Mouse (Mus musculus) layer of hippocampus, adult 2 months (tissue): ENCODE data around the gene Cpeb4. TPM values are rescaled to one million over a fixed set of nuclear protein-coding genes. Genes with fewer than 3 reads are reported as not detected.
A peak's percentile ranks its signal among the peaks of the same experiment; 100 is the strongest.

ENCODE experiments used
- DNase-seq, 2 experiments: peaks; one replicate each; pipeline ENCODE4 v3.0.0; 2022; ENCODE audit warnings: low spot score in 2 of 2
- H3K27ac ChIP-seq: fragments of 200-600 bp; 2 replicates; pipeline ENCODE4 v1.8.1; 2022
- H3K4me3 ChIP-seq: fragments of 200-600 bp; 2 replicates; pipeline ENCODE4 v1.8.1; 2022; ENCODE audit warnings: mild to moderate bottlenecking
- CTCF ChIP-seq: fragments of 200-600 bp; conservative IDR thresholded peaks from 2 replicates; pipeline ENCODE4 v1.8.1; 2022; ENCODE audit warnings: antibody characterized with exemption, mild to moderate bottlenecking, moderate library complexity
- total RNA-seq, 2 experiments: library from RNA; stranded (reverse); gene quantifications; 2 replicates each; pipeline ENCODE4 v1.2.3; 2021

Cpeb4 gene
- total RNA-seq, 2 experiments from 2014 or later, result 153 to 156 TPM

DNA sequence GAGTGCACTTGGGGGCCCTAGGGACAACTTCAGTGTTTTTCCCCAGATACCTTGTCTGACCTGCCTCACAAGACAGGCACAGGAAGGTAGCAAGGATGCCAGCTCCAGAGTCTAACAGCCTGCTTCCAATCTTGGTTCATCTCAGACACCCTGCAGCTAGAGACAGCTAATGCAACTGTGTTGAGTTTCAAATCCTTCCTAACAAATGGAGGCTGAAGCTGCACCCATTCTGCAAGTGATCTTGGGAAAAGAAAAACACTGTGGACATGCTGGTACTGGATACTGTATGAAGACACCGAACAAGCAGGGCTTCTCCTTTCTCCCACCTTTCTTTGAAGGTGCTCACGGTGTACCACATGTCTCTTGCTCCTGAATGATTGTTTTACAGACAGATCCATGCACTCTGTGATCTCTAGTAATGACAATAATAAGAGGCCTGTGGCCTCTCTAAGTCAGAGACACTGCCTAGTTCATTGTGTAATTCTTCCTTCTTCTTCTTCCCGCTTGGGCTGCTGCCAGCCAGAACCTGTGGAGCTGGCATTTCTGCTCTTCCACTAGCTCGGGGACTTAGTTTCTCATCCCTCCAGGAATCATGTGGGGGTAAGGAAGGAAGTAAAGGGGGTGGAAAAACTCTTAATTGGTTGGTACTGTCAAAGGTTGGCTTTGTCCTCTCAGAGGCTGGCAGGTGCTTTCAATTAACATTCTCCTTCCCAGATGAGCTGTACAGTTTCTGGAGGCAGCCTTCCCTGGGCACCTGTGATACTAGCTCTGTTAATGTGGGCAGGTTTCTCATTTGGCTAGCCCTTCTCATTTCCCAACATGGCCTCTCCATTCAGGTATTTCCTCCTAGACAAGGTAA, 20.1 kb upstream of the Cpeb4 start:
- DNase-seq, result no peak
- TF ChIP-seq CTCF, result no peak
- Histone ChIP-seq H3K27ac (no peak overlapping the region), H3K4me3 (no peak overlapping the region)

DNA sequence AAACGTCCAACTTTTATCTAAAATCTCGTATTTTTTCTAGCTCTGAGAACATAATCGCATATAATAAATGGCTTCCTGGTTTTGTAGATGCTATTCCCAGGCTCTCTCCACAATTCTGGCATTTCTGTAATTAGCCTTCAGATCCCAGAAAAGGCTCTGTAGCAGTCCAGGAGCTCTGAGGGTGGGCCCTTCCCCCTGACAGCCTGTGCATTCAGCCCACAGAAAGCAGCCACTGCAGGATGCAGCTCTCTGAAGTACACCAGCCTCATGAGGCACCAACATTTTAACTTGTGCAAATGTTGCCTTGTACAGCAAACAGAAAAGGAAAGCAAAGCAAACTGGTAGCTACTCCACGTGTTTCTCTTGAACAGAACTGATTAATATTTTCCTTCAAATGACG, 17.1 kb upstream of the Cpeb4 start:
- Histone ChIP-seq H3K27ac (peak overlapping the region; percentile 84), H3K4me3 (no peak overlapping the region)
- no peak for TF ChIP-seq CTCF
- peak; percentile 36 to 66 for DNase-seq

DNA sequence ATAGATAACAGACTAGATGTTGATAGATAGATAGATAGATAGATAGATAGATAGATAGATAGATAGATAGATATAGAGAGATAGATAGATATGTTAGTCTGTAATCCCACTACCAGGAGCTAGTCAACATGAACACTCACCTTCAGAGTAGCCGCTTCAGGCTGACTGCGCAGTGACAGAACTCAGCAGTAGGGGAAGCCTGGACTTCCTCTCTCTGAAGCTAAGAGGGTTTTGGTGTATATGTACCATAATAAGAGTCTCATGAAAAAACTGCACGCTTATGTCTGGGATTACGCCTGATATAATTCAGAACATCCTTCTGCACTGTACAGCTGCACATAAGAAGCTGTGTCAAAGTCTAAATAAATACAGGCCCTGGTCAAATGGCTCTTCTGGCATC, 14.5 kb upstream of the Cpeb4 start:
- DNase-seq, result no peak
- no peak for TF ChIP-seq CTCF

DNA sequence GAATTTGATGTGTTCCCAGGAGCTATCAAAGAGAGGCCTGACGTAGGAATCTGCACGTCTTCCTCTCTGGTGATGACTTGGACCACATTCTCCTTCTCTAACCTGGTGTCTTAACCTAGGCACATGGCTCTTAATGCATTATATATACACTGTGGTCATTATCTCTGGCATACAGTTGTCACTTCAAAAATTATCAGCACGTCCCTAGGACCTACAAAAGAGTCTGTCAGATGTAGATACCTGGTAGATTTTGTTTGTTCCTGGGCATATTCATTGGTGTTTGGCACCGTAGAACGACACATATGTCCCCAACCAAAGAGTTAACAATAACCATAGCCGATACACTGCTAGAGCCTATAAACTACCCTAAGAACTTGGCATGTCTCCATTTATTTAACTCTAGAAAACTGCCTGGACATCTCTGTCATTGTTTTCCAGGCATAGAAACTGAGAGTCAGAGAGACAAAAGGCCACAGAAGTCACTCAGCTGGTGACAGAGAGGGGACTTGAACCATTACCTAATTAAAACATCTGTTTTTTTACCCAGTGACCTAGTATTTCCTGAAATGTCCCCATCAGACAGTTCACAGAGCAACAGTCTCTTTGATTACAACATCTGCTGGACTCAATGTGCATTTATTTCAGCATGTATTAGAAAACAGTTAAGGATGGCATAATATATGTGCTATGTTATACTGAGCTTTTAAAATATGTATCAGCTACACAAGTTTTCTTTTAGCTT, 10.7 kb upstream of the Cpeb4 start:
- H3K27ac ChIP-seq, result no peak overlapping the region
- no peak for TF ChIP-seq CTCF
- DNase-seq, result no peak
- no peak overlapping the region for H3K4me3 ChIP-seq

More for the DNA sequence above, 14.5 kb upstream of the Cpeb4 start:
- Histone ChIP-seq H3K4me3 (no peak overlapping the region), H3K27ac (no peak overlapping the region)

DNA sequence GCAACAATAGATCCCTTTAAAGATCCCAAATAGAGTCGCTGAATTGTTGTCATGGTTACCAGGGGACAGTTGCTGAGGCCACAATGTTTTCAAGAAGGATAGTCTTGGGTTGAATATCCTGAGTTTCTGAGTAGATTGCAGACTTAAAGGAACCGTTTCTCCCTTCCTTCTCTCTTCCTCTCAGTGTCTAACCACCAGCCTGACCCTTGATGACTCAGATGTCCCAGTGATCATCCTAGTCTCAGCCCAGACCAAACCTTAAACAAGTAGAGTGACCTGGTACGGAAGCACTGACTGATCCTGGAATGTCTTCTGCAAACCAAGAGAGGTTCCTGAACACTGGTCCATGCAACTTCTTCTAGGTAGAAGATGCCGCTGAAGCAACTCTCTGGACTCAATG, 4.0 kb upstream of the Cpeb4 start:
- no peak for TF ChIP-seq CTCF
- Histone ChIP-seq H3K27ac (no peak overlapping the region), H3K4me3 (no peak overlapping the region)
- DNase-seq, result no peak

DNA sequence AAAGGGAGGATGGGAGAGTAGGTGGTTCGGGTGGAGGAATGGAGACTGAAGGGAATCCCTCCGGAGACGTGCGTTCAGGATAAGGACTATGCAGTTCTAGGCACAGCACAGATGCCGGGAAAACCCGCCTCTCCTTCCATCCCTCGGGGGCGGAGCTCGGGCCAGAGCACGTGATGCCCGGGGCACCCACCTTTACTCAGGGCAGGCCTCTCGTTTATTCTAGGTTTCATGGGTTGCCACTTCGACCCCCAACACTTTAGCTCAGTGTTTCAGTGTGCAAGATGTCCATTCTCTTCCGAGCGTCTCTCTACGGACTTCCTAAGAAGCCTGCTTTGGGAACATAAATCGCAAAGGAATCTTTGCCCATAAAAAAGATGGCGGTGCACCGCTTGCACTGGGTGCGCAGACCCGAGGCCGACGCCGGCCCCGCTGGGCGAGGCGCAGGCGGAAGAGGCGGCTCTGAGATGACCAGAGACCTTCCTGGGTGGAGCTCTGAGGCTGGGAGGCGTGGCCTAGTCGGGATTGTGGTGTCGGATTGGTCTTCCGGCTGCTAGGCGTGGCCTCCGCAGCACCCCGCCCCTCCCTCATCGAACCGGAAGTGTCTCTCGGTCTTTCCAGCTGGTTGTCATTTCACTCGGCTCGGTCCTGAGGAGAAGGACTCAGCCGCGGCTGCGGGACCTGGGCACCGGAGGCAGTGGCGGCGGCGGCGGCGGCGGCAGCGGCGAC, 1.6 kb upstream of the Cpeb4 start:
- no peak for TF ChIP-seq CTCF

DNA sequence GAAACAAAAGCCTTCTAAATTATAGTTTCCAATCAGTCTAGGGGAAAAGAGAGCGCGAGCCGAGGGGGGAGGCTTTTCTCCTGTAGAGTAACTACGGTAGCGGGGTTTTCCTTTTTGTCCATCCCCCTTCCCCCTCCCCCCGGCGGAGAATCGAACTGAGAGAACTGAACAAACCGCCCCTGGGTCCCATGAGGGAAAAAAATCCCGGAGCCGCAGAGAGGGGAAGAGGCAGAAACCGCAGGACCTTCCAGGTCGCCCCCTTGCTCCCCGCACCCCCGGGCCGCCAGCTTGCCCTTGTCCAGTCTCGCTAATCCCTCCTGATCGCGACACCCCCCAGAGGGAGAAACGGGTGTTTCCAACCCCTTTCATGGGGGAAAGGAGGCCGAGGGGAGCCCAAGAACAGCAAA, 873 bp upstream of the Cpeb4 start:
- peak; percentile 30 to 32 for DNase-seq
- no peak; the same call in none of the 2 replicates for TF ChIP-seq CTCF

More for the DNA sequence above, 1.6 kb upstream of the Cpeb4 start:
- Histone ChIP-seq H3K27ac (peak overlapping the region; percentile 94), H3K4me3 (peak overlapping the region; percentile 97)
- DNase-seq, result peak; percentile 97 to 99

DNA sequence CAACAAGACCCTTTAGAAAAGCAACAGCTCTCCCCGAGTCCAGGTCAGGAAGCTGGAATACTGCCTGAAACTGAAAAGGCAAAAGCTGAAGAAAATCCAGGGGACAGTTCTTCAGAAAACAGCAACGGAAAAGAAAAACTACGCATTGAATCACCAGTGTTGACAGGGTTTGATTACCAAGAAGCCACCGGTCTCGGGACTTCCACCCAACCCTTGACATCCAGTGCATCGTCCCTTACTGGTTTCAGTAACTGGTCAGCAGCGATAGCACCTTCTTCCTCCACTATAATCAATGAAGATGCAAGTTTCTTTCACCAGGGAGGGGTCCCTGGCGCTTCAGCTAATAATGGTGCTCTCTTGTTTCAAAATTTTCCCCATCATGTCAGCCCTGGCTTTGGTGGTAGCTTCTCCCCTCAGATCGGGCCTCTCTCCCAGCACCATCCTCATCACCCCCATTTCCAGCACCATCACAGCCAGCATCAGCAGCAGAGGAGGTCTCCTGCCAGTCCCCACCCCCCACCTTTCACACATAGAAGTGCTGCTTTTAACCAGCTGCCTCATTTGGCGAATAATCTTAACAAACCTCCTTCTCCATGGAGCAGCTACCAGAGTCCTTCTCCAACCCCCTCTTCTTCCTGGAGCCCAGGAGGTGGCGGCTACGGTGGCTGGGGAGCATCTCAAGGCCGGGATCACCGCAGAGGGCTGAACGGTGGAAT, 693 bp downstream of the Cpeb4 start:
- H3K4me3 ChIP-seq, result peak overlapping the region; percentile 97
- peak; percentile 48 to 61 for DNase-seq
- peak overlapping the region; percentile 94 for H3K27ac ChIP-seq
- TF ChIP-seq CTCF, result no peak

More for the DNA sequence above, 873 bp upstream of the Cpeb4 start:
- H3K4me3 ChIP-seq, result peak overlapping the region; percentile 97
- peak overlapping the region; percentile 94 for H3K27ac ChIP-seq

DNA sequence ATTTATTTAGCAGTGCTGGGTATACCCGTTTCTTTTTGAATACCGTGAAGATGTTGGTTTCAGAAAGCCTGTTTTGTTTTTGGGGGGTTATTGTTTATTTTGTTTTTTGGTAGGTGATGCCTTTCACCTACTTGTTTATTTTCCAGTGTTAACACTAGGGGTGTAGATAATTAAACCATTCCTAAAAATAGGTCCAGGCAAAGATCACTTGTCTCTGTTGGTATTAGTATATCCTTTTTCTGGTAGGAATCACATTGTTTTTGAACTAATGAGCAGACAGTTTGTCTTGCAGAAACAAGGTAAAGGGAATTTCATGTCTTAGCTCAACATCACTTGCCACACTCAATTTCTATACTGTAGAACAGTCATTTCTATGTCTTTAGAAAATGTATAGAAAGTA, 2.1 kb downstream of the Cpeb4 start:
- no peak for DNase-seq
- Histone ChIP-seq H3K4me3 (peak overlapping the region; percentile 97), H3K27ac (peak overlapping the region; percentile 94)
- TF ChIP-seq CTCF, result no peak

DNA sequence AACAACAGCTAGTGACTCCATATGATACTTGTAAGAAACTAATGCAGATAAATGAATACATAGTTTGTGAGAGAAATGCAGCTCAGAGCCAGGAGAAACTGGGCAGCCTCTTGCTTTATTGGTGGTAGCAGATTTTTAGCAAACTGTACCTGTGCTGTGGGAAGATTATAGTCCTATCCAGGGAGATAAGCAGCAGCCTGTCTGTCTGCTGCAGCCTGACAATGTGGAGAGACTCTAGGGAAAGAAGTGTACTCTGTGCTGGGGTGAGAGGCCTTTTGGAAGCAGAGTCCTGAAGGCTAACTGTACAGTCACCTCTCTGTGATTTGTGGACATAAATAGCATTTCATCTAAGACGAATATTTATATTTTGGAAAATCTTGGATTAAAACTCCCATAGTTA, 11.7 kb downstream of the Cpeb4 start:
- no peak for TF ChIP-seq CTCF
- H3K27ac ChIP-seq, result peak overlapping the region; percentile 36; the same call in 1 of the 2 replicates
- H3K4me3 ChIP-seq, result peak overlapping the region; percentile 13
- DNase-seq, result no peak

DNA sequence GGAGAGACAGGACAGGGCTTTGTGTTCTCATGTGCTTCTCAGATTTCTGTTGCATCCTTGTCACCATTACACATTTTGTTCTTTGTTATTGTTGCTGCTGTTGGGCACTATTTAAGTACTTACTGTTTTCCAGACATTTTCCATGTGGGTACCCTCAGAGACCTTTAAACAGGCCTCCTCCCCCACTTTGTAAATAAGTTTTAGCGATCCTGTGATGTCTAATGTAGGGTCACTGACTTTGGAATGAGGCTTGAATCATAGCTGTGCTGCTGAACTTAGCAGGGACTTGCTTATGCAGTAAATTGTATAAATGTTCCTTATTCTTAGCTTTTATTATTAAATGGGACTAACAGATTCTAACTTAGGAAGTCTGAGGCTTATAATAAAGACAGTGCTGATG, 13.8 kb downstream of the Cpeb4 start:
- no peak for TF ChIP-seq CTCF
- no peak overlapping the region for H3K4me3 ChIP-seq
- H3K27ac ChIP-seq, result no peak overlapping the region
- no peak for DNase-seq

DNA sequence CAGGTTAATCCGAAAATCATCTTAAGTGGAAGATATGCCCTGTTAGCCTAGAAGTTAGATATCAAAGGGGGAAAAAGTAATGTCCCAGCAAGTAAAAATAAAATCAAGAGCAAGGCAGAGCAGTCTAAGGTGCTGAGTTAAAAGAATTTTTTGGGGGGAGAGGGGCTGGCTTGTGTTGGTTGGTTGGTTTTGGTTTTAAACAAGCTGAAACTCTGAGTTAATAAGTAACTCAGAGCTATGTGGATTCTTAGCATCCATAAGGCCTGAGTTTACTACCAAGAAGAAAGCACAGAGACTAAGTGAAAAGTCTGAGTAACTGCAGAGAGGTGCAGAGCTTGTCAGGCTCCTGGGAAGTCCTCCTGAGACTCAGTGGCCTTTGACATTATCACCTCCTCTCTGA, 16.2 kb downstream of the Cpeb4 start:
- no peak for TF ChIP-seq CTCF
- Histone ChIP-seq H3K4me3 (no peak overlapping the region), H3K27ac (no peak overlapping the region)
- DNase-seq, result no peak

DNA sequence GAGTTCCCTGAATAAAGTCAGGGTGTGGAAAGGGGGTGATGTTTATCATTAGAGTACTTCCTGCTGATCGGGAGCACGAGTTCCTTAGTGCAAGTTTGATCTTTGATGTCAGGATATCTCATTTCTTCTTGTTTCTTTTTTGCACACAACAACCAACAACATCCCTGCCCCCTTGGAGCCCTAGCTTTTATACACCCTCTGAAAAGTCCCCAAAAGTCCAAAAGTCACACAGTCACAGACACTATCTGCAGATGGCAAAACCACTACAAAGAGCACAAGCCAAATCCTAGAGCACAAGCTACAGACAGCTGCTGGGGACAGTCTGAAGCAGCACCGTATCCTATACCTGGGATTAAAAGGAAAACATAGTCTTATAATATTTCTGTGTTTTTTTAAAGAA, 20.1 kb downstream of the Cpeb4 start:
- no peak for TF ChIP-seq CTCF
- Histone ChIP-seq H3K4me3 (no peak overlapping the region), H3K27ac (0 out of 2 replicates have a peak overlapping the region, but pooled peaks have one; percentile 9)
- DNase-seq, result no peak
